Comparison of ENCODE assay signal across 30 mouse cellular contexts in genomic region chr2:181574921-181575545, GRCm38 (mm10). TPM values are rescaled to one million over a fixed set of nuclear protein-coding genes. Genes with fewer than 3 reads are reported as not detected.
DNase-seq lines count a peak whose midpoint lies in the region; ATAC-seq lines count a peak whose summit lies in the region.
"Had no signal": no experiment of that assay in that cellular context is flagged by ENCODE, and none has a peak within 500 bp of the region (broad histone marks: within the 10 kb centered on the region; RNA-seq: fewer than 3 reads in every experiment).

No protein-coding gene starts in this region.

- peak; percentile 0 for DNase-seq in adrenal gland, postnatal 10 days
- DNase-seq in adrenal gland, adult (ENCODE audit: inconsistent age in 2 of 2, low spot score in 1 of 2): no peak
- peak; percentile 2 for DNase-seq in gastrocnemius, postnatal 10 days
- DNase-seq in gastrocnemius, postnatal 25 days: no peak
- DNase-seq in liver, embryonic 11.5 days (ENCODE audit: low spot score): peak; percentile 21
- DNase-seq in liver: no peak
- DNase-seq in urinary bladder, adult 2 months (ENCODE audit: low spot score): peak; percentile 14
- DNase-seq in urinary bladder, postnatal 14 days (ENCODE audit: low spot score): no peak
- DNase-seq: adrenal gland, adult 8-10 months; cerebellum, adult 11 months; cerebellum, postnatal 36 days; embryo, embryonic 11 days; gastrocnemius, adult 2 months; heart, postnatal 4 days; kidney, adult 11 months; kidney, postnatal 36 days; lung, embryonic 14.5 days; lung, postnatal 14 days had no signal

- H3K9me3 ChIP-seq in liver, embryonic 11.5 days (ENCODE audit: control insufficient read depth, low read length): no peaks in the 10 kb centered on the region
- H3K9me3 ChIP-seq: embryonic facial prominence, embryonic 12.5 days; forebrain, embryonic 15.5 days; hindbrain, embryonic 13.5 days; kidney, embryonic 15.5 days; limb, embryonic 13.5 days had no signal

- ATAC-seq in liver, embryonic 11.5 days (replicated peaks; ENCODE audit: low FRiP score): no peak
- ATAC-seq: activated CD4-positive, CD25-positive, alpha-beta regulatory T cell, adult 4 months; forebrain, embryonic 15.5 days; midbrain, embryonic 16.5 days had no signal

- H3K9ac ChIP-seq in liver, embryonic 11.5 days (ENCODE audit: low read depth, low read length): no peak overlapping the region
- H3K9ac ChIP-seq: embryonic facial prominence, embryonic 12.5 days; forebrain, embryonic 15.5 days; hindbrain, embryonic 13.5 days; kidney, embryonic 15.5 days; limb, embryonic 13.5 days; liver, embryonic 14.5 days; lung, embryonic 14.5 days had no signal

- 92% methylated on average over 7 of the region's 7 CpGs for WGBS in liver, embryonic 11.5 days

- no peak overlapping the region for H3K4me2 ChIP-seq in liver, embryonic 11.5 days
- H3K4me2 ChIP-seq: embryonic facial prominence, embryonic 12.5 days; forebrain, embryonic 15.5 days; heart, embryonic 11.5 days; hindbrain, embryonic 13.5 days; kidney, embryonic 15.5 days; limb, embryonic 13.5 days; lung, embryonic 14.5 days had no signal

- no peak overlapping the region for H3K4me3 ChIP-seq in liver, embryonic 11.5 days (ENCODE audit: low read depth, low read length)
- H3K4me3 ChIP-seq: embryonic facial prominence, embryonic 12.5 days; forebrain, embryonic 15.5 days; gastrocnemius, adult 2 months; hindbrain, embryonic 13.5 days; kidney, embryonic 15.5 days; layer of hippocampus, adult 2 months; left cerebral cortex, adult 2 months; limb, embryonic 13.5 days had no signal

- H3K27ac ChIP-seq in liver, embryonic 11.5 days (ENCODE audit: low read depth, low read length): no peak overlapping the region
- H3K27ac ChIP-seq: embryonic facial prominence, embryonic 12.5 days; forebrain, embryonic 15.5 days; gastrocnemius, adult 2 months; hindbrain, embryonic 13.5 days; kidney, embryonic 15.5 days; layer of hippocampus, adult 2 months; left cerebral cortex, adult 2 months; limb, embryonic 13.5 days; liver, embryonic 14.5 days had no signal

- H3K27me3 ChIP-seq in liver, embryonic 11.5 days (replicated peaks; ENCODE audit: control insufficient read depth, insufficient read depth, low read length): no peaks in the 10 kb centered on the region
- H3K27me3 ChIP-seq: CH12.LX; embryonic facial prominence, embryonic 12.5 days; forebrain, embryonic 15.5 days; hindbrain, embryonic 13.5 days; kidney, embryonic 15.5 days; limb, embryonic 13.5 days had no signal

- peaks cover 48% of the 10 kb centered on the region for H3K4me1 ChIP-seq in liver, embryonic 11.5 days (replicated peaks; ENCODE audit: control insufficient read depth, insufficient read depth, low read length)

- peaks cover 5% of the 10 kb centered on the region for H3K36me3 ChIP-seq in liver, embryonic 11.5 days (ENCODE audit: control insufficient read depth, insufficient read depth, low read length)

RNA-seq across cellular contexts. Expression of gene Uckl1, which starts 9.7 kb away (rescaled TPM):
- 10 to 100 TPM; 55.1 to 86.5 TPM for total RNA-seq in adrenal gland, postnatal 10 days (2021)
- 10 to 100 TPM; 36.5 to 43.5 TPM for total RNA-seq in gastrocnemius, postnatal 10 days (2021)
- total RNA-seq in gastrocnemius, postnatal 25 days (2021): 10 to 100 TPM; 23.9 to 26.5 TPM
- 44.5 and 51.2 TPM in 2 replicates for polyA plus RNA-seq in liver, embryonic 11.5 days (2014; fragmentation: Nextera tagmentation; extraction: Ambion mirVana)
- 139 and 214 TPM in 2 replicates for polyA plus RNA-seq in urinary bladder, adult 2 months (2012; rRNA removed)

RNA-seq across cellular contexts. Expression of gene Prpf6, which starts 16.6 kb away (rescaled TPM):
- 10 to 100 TPM; 51.4 to 58.3 TPM for total RNA-seq in adrenal gland, postnatal 10 days (2021)
- 10 to 100 TPM; 26.7 to 33.4 TPM for total RNA-seq in gastrocnemius, postnatal 10 days (2021)
- 10 to 100 TPM; 23.2 to 28.2 TPM for total RNA-seq in gastrocnemius, postnatal 25 days (2021)
- 63.0 and 68.5 TPM in 2 replicates for polyA plus RNA-seq in liver, embryonic 11.5 days (2014; fragmentation: Nextera tagmentation; extraction: Ambion mirVana)
- polyA plus RNA-seq in urinary bladder, adult 2 months (2012; rRNA removed): 30.7 and 40.9 TPM in 2 replicates

RNA-seq across cellular contexts. Expression of gene Zfp512b, which starts 17.6 kb away (rescaled TPM):
- 10 to 100 TPM; 52.5 to 92.4 TPM for total RNA-seq in adrenal gland, postnatal 10 days (2021)
- total RNA-seq in gastrocnemius, postnatal 10 days (2021): 10 to 100 TPM; 28.4 to 32.4 TPM
- 10 to 100 TPM; 17.2 to 17.4 TPM for total RNA-seq in gastrocnemius, postnatal 25 days (2021)
- 31.2 and 33.9 TPM in 2 replicates for polyA plus RNA-seq in liver, embryonic 11.5 days (2014; fragmentation: Nextera tagmentation; extraction: Ambion mirVana)
- 43.9 and 52.6 TPM in 2 replicates for polyA plus RNA-seq in urinary bladder, adult 2 months (2012; rRNA removed)

RNA-seq across cellular contexts. Expression of gene Samd10, which starts 24.0 kb away (rescaled TPM):
- 10 to 100 TPM in 1 of 2 experiments, 1 to 10 TPM in 1; 10.0 to 11.7 TPM for total RNA-seq in adrenal gland, postnatal 10 days (2021)
- 1 to 10 TPM in 1 of 2 experiments, under 1 TPM in 1; 0.85 to 1.2 TPM for total RNA-seq in gastrocnemius, postnatal 10 days (2021)
- total RNA-seq in gastrocnemius, postnatal 25 days (2021): 1 to 10 TPM in 1 of 2 experiments, under 1 TPM in 1; 0.97 to 1.1 TPM
- polyA plus RNA-seq in liver, embryonic 11.5 days (2014; fragmentation: Nextera tagmentation; extraction: Ambion mirVana): 6.2 and 6.8 TPM in 2 replicates
- 14.7 and 20.2 TPM in 2 replicates for polyA plus RNA-seq in urinary bladder, adult 2 months (2012; rRNA removed)

RNA-seq across cellular contexts. Expression of gene Dnajc5, which starts 54.7 kb away (rescaled TPM):
- 10 to 100 TPM; 89.0 to 91.5 TPM for total RNA-seq in adrenal gland, postnatal 10 days (2021)
- total RNA-seq in gastrocnemius, postnatal 10 days (2021): 10 to 100 TPM; 67.5 to 70.1 TPM
- 10 to 100 TPM; 43.8 to 46.3 TPM for total RNA-seq in gastrocnemius, postnatal 25 days (2021)
- 61.1 and 65.6 TPM in 2 replicates for polyA plus RNA-seq in liver, embryonic 11.5 days (2014; fragmentation: Nextera tagmentation; extraction: Ambion mirVana)
- 51.2 and 52.7 TPM in 2 replicates for polyA plus RNA-seq in urinary bladder, adult 2 months (2012; rRNA removed)

Comparison
In these comparisons a context has a peak if more than half of its experiments do, and no peak if none do; other contexts are left out.
1. DNase-seq: peak in adrenal gland, postnatal 10 days (single experiment), gastrocnemius, postnatal 10 days (single experiment), liver, embryonic 11.5 days (single experiment) and urinary bladder, adult 2 months (single experiment); none in adrenal gland, adult (0 of 2), gastrocnemius, postnatal 25 days (single experiment), liver (single experiment) and urinary bladder, postnatal 14 days (single experiment).